Mouse (Mus musculus) c-Kit-positive CD71-positive TER-119-positive erythroid progenitor cells, embryonic 14.5 days (primary cell): ENCODE measurements around the gene Grb10.
A peak's percentile ranks its signal among the peaks of the same experiment; 100 is the strongest.

ENCODE experiments used
- DNase-seq: peaks from one replicate; pipeline ENCODE4 v3.0.0-alpha.2; 2013; ENCODE audit warnings: low spot score

The Grb10 gene

DNA sequence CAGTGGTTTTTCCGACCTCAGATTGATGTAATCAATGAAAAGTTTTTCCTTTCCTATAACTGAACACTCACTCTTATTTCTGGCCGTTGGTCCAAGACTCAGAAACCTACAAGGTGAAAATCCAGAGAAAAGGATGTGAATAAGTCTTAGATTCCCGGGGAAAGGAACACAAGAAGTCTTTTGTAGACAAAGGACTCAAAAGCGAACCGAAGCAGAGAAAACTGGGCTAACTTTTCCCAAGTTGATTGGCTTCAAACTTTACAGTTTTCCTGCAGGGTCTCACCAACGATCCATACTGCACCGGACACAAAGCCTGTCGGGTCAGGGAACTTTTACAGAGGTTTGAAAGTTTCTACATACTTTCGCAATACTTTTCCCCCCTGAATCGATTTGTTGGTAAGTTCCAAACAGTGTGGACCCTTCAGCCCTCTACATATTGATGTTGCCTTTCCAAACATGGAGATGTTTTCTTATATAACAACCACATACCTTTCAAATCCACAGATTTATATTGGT lies at the start of gene Grb10:
Grb10 (minus strand) TSS at position 214 of the 516 bp plus-strand sequence.
- DNase-seq, result no peak

GRCm38 (mm10) chr11:12081638-12082037 lies 43.2 kb upstream of the Grb10 start:
- DNase-seq, result no peak

DNA sequence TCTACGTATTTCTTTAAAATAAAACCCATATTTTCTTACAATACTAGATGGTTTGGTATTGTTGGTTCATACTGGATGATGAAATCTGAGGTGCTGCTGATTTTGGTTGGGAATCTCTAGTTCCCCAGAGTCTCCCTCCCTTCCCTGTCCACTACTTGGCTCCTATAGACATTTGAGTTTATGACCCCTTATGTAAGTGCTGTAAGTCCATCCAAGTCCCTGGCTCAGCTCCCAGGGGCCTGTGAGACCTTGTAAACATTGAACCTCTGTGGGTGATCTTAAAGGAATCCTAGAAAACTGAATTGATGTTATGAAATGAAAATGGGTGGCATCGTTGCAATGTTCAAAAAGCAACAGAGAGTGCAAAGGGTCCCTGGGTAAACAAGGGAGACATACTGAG lies 40.7 kb upstream of the Grb10 start:
- DNase-seq, result no peak

DNA sequence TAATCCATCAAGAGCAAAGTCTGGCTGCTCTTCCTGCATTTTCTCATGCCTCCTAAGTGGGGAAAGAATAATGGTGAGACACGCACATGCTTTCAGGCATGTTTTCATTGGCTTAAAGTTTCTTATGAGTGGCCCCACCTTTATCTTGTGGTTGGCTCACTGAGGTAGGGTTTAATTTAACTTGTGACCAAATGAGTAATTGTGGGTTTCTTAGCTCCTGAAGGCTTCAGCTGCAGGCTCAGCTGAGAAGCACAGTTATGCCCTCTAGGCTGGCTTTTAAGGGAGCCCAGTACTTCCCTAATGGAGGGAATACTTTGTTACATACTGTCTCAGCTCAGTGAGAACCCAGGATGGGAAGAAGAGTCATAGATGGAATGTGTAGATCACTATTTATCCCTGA lies 37.0 kb upstream of the Grb10 start:
- DNase-seq, result no peak

DNA sequence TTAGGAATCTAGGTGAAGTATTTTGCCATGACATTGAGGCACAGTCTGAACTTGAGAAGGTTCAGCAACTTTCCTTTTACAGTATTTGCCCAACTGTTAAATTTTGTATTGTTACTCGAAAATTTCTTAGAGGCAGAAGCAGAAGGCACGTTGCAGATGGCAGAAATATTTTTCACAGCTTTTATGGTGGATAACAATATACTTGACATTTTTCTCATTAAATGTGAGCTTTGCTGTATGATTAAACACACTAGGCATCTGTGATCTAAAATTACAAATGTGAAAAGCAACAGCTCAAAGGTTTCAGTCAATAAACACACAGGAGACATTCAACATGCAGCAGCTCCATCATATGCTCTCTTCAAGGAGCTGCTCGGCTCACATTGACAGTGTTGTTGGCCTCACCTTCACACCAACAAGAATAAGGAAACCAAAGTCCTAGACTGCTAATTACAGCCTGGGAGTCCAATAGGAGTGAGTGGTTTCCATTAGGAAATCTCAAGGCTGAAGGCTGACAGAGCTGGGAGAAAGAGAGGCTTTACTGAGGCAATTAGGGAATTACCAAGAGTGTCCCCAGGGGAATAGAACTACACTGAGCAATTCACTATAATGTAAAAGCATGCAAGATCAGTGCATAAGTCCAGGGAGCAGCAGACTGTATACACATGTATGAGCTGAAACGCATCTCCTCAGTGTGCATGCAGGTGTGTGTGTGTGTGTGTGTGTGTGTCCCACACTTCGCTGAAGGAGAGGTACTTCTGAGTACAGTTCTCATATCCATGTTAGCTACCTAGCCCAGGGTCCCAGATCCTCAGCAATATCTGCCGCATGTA lies 35.1 kb upstream of the Grb10 start:
- no peak for DNase-seq

DNA sequence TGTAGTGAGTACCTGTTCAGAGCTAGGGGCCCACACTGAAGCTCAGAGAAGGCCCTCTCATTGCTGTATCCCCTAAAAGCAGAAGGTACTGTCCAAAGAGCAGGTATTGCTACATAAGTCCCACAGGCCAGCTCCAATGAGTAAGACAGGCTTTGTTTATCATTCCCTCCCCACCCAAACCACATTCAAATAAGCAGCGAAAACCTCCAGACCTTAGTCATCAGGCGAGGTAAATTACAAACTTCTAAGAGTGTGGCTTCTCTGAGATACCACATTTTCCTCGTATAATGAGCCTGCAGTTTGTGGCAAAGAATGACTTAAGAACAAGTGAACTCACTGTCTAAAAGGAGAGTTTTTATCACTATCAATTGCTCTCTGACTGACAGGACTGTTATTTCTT lies 33.8 kb upstream of the Grb10 start:
- DNase-seq, result no peak

DNA sequence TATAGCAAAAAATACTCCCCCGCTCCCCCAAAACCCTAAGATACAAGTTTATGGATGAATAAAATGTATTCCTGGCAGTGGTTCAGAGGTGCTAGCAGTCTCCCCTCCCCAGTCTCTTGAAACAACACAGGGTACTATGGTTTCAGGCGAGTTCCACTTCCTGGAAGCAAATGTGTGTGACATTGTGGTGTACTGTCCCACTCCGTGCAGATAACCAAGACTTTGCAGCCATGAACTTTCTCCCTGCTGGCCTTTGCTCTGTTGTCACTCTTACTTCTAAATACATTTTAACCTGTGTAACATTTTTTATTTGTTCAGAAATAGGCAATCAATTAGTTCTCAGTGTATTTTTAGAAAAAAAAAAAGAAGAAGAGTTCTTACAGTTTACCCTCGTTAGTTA lies 20.5 kb upstream of the Grb10 start:
- no peak for DNase-seq

- DNase-seq, result no peak
These were observed 10.3 kb upstream of the Grb10 start for GRCm38 (mm10) chr11:12048547-12049327.

DNA sequence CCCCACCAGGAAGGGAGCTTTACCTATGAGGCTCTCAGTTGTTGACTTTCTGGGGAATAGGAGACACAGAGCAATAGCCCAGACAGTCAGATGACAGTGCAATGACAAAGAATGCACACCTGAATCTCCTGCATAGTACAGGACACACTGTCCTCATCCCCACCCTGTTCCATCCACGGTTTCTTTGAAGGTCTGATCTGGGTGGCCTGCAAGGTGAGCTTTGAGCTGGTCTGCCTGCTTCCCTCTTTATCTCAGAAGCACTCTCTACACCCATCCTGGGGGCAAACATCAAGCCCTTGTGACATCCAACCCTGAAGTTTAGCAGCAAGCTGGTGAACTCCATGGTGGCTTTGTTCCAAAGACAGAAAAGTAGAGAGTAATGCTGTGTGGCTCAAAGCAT lies 9.7 kb upstream of the Grb10 start:
- DNase-seq, result no peak

- no peak for DNase-seq
These were observed 5.8 kb upstream of the Grb10 start for GRCm38 (mm10) chr11:12044245-12044644.

DNA sequence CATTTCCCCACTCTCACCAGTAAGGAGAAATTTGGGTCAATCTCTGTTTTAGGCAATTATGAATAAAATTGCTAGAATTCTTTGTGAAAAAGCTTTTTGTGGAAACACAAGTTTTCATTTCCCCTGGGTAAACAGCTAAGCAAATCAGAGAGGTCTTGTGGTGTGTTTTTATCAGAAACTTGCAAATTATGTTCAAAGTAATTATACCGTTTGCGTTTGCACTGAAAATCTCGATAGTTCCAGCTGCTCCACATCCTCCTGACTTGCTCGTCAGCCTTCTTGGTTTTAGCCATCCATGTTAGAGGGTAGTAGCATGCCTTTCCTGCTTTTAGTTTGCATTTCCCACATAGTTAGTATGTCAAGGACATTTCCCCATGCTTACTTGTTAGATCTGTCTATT lies 3.3 kb upstream of the Grb10 start:
- DNase-seq, result no peak

GRCm38 (mm10) chr11:12041379-12041778 lies 2.9 kb upstream of the Grb10 start:
- no peak for DNase-seq

DNA sequence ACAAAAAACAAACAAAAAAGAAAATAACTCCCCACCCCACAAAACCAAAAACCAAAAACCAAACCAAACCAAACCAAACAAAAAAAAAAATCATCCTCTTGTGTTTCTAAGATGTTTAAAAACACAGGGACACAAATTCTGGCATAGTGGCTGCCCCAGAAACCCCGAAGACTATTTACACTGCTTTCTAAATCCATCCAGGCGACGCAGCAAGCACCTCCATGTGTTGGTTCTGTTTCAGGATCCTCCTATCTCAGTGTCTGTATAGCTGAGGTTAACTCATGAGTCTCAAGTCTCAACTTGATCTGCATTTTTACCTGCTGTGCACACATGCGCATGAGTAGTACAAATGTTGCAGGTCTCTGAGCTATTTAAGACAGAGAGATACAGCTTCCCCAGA lies 1.9 kb upstream of the Grb10 start:
- no peak for DNase-seq

DNA sequence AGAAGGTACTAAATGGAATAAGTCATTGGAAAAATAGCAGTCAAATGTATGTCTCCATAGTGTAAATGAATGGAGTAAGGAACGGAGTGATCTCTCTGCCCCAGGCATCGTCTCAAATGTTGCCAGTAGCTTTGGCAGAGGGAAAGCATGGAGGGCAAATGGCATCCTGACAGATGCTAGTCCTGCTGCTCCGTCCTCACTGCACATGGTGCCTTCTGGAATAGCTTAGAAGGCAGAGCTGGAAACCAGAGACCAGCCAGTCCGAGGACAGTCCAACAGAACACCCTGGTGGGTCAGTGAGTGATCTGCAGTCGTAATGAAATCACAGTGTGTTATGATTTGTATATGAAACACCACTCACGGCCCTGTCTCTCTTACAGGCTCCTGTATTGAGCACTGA lies 1.3 kb upstream of the Grb10 start:
- no peak for DNase-seq

DNA sequence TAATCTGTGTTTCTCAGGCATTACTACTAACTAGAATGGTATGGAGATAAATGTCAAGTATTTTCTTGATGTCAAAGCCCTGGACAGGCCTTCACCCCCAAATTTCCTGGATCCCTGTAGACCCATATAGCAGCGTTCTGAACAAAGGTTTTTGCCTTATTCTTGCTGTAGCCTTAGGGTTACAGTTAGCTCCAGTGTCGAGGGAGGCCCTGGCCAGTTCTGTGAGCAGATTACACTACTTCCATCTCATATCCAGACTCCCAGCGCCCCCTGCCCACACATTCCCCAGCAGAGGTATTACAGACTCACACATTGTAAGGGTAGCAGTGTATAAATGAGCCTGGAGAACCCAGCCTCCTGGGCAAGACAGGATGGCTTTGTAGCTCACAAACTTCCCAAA lies 615 bp upstream of the Grb10 start:
- no peak for DNase-seq

- DNase-seq, result no peak
These were observed 604 bp downstream of the Grb10 start for GRCm38 (mm10) chr11:12037689-12038469.

DNA sequence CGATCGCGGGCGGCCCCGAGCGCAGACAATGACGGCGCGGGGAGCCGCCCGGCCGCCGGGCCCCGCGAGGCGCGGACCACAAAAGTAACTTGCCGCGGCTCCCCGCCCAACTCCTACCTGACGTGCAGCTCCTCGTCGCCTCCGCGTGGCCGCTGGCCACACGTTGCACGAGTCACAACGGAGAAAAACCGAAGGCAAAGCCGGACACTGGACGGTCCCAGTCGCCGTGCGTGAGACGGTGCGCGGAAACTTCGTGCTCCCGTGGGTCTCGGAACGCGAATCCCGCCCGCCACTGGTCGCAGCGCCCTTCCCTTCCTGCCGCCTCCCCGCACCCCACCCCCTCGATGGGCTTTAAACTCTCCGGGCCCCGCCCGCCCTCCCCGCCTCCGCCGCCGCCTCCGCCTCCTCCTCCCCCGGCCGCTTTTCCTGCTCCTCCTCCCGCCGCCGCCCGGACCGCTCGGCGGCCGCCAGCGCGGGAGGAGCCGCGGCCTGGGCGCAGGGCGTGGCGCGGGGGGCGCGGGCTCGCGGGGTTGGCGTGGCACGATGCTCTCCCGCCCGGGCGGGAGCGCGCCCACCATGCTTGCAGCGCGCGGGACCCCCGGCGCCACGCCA lies 1.3 kb downstream of the Grb10 start:
- DNase-seq, result peak; percentile 30

DNA sequence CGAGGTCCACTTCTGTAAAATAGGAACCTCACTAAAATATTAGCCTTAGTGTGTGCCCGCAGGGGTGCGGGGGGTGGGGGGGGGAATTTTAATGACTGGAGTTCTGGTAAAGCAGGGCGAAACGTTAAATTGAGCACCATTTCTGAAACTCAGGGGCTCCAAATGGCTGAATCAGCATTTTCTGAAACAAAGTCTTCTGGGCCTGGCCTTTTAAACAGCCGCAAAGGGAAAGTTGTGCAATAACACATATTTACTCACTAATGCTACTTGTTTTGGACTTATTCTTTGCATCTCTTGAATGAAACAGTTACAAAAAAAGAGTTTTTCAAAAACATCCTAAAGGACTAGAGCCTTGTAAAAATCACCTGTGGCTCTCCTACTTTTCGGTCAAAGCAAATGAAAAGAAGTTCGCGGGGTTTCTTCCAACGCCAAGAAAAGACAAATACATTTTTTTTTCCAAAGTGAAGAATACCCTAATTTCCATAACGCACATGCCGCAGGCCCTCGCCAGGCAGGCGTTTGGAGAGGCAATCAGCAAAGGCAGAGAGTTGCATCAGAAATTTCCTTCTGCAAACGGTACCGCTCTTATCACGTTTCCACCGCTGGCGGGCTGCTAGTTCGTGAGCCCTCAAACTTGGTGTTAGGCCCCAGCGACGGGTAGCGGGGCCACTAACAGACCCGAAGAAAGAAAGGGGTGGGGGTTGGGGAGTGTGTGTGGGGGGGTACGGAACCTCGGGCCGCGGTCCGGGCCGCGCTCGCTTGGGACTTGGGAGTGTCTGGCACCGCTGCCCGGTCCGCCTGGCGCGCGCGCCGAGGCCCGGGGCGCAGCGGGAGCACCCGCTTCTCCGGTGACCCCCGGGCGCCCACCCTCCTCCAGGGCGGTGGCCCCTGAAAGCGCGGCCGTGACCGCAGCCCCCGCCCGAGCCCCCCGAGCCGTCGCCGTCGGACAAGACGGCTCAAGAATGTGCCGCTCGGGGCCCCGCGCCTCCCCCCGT lies 2.3 kb downstream of the Grb10 start:
- peak; percentile 46 for DNase-seq

- no peak for DNase-seq
These were observed 3.2 kb downstream of the Grb10 start for GRCm38 (mm10) chr11:12035324-12035723.

GRCm38 (mm10) chr11:12034781-12035180 lies 3.7 kb downstream of the Grb10 start:
- no peak for DNase-seq

- DNase-seq, result no peak
These were observed 4.1 kb downstream of the Grb10 start for GRCm38 (mm10) chr11:12034371-12034770.
